8 mouse cellular contexts compared by ENCODE assay signal in the genomic region with DNA sequence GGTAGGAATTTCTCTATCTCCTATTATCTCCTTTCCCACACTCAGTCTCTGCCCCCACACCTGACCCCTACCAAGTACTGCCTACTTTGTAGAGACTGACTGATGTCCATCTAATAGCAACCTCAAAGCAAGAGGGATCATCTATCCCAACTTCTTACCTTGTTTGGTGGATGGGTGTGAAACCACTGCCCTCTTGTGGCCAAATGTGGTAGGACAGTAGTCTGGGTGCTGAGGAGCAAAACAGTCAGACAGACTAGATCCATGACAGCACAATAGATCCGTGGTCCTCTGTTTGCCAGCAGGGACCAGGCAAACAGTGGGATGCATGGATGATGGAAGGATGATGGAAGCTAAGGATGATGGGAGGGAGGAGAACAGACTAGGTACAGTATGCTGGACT. TPM values are rescaled to one million over a fixed set of nuclear protein-coding genes. Genes with fewer than 3 reads are reported as not detected.
DNase-seq lines count a peak whose midpoint lies in the region; ATAC-seq and TF ChIP-seq lines count a peak whose summit lies in the region.

No protein-coding gene starts in this region.

- peak; percentile 94 for TF ChIP-seq CTCF in E14TG2a.4 (conservative IDR thresholded peaks at IDR 0.05; ENCODE audit: low read length)
- TF ChIP-seq CTCF in forebrain, postnatal 0 days (IDR thresholded peaks at IDR 0.05; ENCODE audit: low read depth): peak; percentile 100
- peak; percentile 65; the same call in 1 of the 2 replicates for TF ChIP-seq CTCF in spleen, adult 2 months (IDR thresholded peaks at IDR 0.05; ENCODE audit: extremely low read depth, insufficient read depth, insufficient read length, insufficient replicate concordance)

- WGBS in forebrain, postnatal 0 days: 0% methylated on average over 1 of the region's 1 CpGs
- 7% methylated on average over 1 of the region's 1 CpGs for WGBS in midbrain, embryonic 12.5 days
- 14% methylated on average over 1 of the region's 1 CpGs for WGBS in spleen, adult 2 months

- intact Hi-C loops in gastrocnemius, postnatal 14 days (cut with DNase I; ENCODE audit: low total_unique reads): no loop called here

- H3K4me1 ChIP-seq in E14TG2a.4 (replicated peaks; ENCODE audit: low read depth, low read length): peaks cover 35% of the 10 kb centered on the region
- H3K4me1 ChIP-seq in forebrain, postnatal 0 days (ENCODE audit: insufficient read depth): no peaks in the 10 kb centered on the region
- no peaks in the 10 kb centered on the region for H3K4me1 ChIP-seq in midbrain, embryonic 12.5 days
- peaks cover 21% of the 10 kb centered on the region; the same call in 1 of the 2 replicates for H3K4me1 ChIP-seq in spleen, adult 2 months (ENCODE audit: control insufficient read depth, insufficient read depth, insufficient read length)

- no peak overlapping the region for H3K4me3 ChIP-seq in E14TG2a.4 (replicated peaks; ENCODE audit: low read length)
- H3K4me3 ChIP-seq in forebrain, postnatal 0 days (ENCODE audit: low read depth, low read length): no peak overlapping the region
- no peak overlapping the region for H3K4me3 ChIP-seq in midbrain, embryonic 12.5 days
- no peak overlapping the region for H3K4me3 ChIP-seq in spleen, adult 2 months (ENCODE audit: extremely low read depth, insufficient read depth, insufficient read length)

- H3K4me2 ChIP-seq in forebrain, postnatal 0 days (ENCODE audit: low read depth): no peak overlapping the region
- no peak overlapping the region for H3K4me2 ChIP-seq in midbrain, embryonic 12.5 days (replicated peaks)

- H3K27ac ChIP-seq in forebrain, postnatal 0 days (ENCODE audit: low read depth, low read length): no peak overlapping the region
- no peak overlapping the region for H3K27ac ChIP-seq in midbrain, embryonic 12.5 days (replicated peaks)
- no peak overlapping the region for H3K27ac ChIP-seq in spleen, adult 2 months (ENCODE audit: insufficient read depth, low read length)

- peak; percentile 78 for ATAC-seq in forebrain, postnatal 0 days
- peak; percentile 23; the same call in 1 of the 2 replicates for ATAC-seq in midbrain, embryonic 12.5 days (ENCODE audit: low FRiP score, low read depth)

- TF ChIP-seq POLR2A in spleen, adult 2 months (IDR thresholded peaks at IDR 0.05; ENCODE audit: low read depth, low read length): no peak

- DNase-seq in gastrocnemius, adult 18-20 months (ENCODE audit: low spot score): peak; percentile 56
- no peak for DNase-seq in gastrocnemius, postnatal 14 days
- peak; percentile 84 for DNase-seq in c-Kit-positive CD71-positive TER-119-positive erythroid progenitor cells, embryonic 14.5 days (ENCODE audit: low spot score)
- DNase-seq in forebrain, postnatal 0 days: peak; percentile 89
- DNase-seq in layer of hippocampus, postnatal 10 days (ENCODE audit: low spot score in 2 of 2): peak; percentile 81
- peak; percentile 62 to 63 for DNase-seq in spleen, adult 2 months (ENCODE audit: low read depth in 1 of 2, low spot score in 2 of 2)

- peaks cover 5% of the 10 kb centered on the region for H3K27me3 ChIP-seq in E14TG2a.4 (ENCODE audit: insufficient read depth, low read length)
- no peaks in the 10 kb centered on the region for H3K27me3 ChIP-seq in forebrain, postnatal 0 days (ENCODE audit: insufficient read depth, low read length)
- peaks cover 7% of the 10 kb centered on the region; the same call in 1 of the 2 replicates for H3K27me3 ChIP-seq in midbrain, embryonic 12.5 days
- no peaks in the 10 kb centered on the region for H3K27me3 ChIP-seq in spleen, adult 2 months (ENCODE audit: control insufficient read depth, insufficient read depth, low read length)

- H3K36me3 ChIP-seq in E14TG2a.4 (ENCODE audit: insufficient read depth, low read length): no peaks in the 10 kb centered on the region
- H3K36me3 ChIP-seq in forebrain, postnatal 0 days (ENCODE audit: insufficient read depth): no peaks in the 10 kb centered on the region
- no peaks in the 10 kb centered on the region for H3K36me3 ChIP-seq in midbrain, embryonic 12.5 days
- H3K36me3 ChIP-seq in spleen, adult 2 months (ENCODE audit: control insufficient read depth, insufficient read depth, low read length): peaks cover 7% of the 10 kb centered on the region

- no peak overlapping the region for H3K9ac ChIP-seq in forebrain, postnatal 0 days
- no peak overlapping the region for H3K9ac ChIP-seq in midbrain, embryonic 12.5 days (replicated peaks)

- H3K9me3 ChIP-seq in E14TG2a.4 (ENCODE audit: low read length): no peaks in the 10 kb centered on the region
- H3K9me3 ChIP-seq in forebrain, postnatal 0 days (ENCODE audit: low read length): no peaks in the 10 kb centered on the region
- no peaks in the 10 kb centered on the region for H3K9me3 ChIP-seq in midbrain, embryonic 12.5 days

RNA-seq across cellular contexts. Expression of a gene that starts 4.0 kb away (rescaled TPM):
- under 1 TPM; 0.07 to 0.14 TPM for total RNA-seq in gastrocnemius, adult 18-20 months (2021)
- under 1 TPM; 0.18 to 0.41 TPM for total RNA-seq in gastrocnemius, postnatal 14 days (2021)
- total RNA-seq in forebrain, postnatal 0 days (2014; rRNA removed): 0.10 and 0.31 TPM in 2 replicates
- 0.12 and 0.15 TPM in 2 replicates for polyA plus RNA-seq in forebrain, postnatal 0 days (2015; fragmentation: Nextera tagmentation; extraction: Ambion mirVana)
- total RNA-seq in layer of hippocampus, postnatal 10 days (2021): under 1 TPM; 0.11 to 0.14 TPM
- polyA plus RNA-seq in midbrain, embryonic 12.5 days (2016; fragmentation: Nextera tagmentation; extraction: Ambion mirVana): 0.58 and 1.1 TPM in 2 replicates
- 33.4 and 39.4 TPM in 2 replicates for polyA plus RNA-seq in spleen, adult 2 months (2012; rRNA removed)

RNA-seq across cellular contexts. Expression of a gene that starts 10.1 kb away (rescaled TPM):
- 10 to 100 TPM; 17.4 to 22.5 TPM for total RNA-seq in gastrocnemius, adult 18-20 months (2021)
- total RNA-seq in gastrocnemius, postnatal 14 days (2021): 10 to 100 TPM; 25.1 to 26.8 TPM
- 315 and 344 TPM in 2 replicates for total RNA-seq in forebrain, postnatal 0 days (2014; rRNA removed)
- polyA plus RNA-seq in forebrain, postnatal 0 days (2015; fragmentation: Nextera tagmentation; extraction: Ambion mirVana): 428 and 457 TPM in 2 replicates
- 100 to 1,000 TPM; 393 to 420 TPM for total RNA-seq in layer of hippocampus, postnatal 10 days (2021)
- 129 and 143 TPM in 2 replicates for polyA plus RNA-seq in midbrain, embryonic 12.5 days (2016; fragmentation: Nextera tagmentation; extraction: Ambion mirVana)
- 39.9 and 50.9 TPM in 2 replicates for polyA plus RNA-seq in spleen, adult 2 months (2012; rRNA removed)

RNA-seq across cellular contexts. Expression of a gene that starts 31.0 kb away (rescaled TPM):
- under 1 TPM; 0.46 to 0.55 TPM for total RNA-seq in gastrocnemius, adult 18-20 months (2021)
- total RNA-seq in gastrocnemius, postnatal 14 days (2021): 1 to 10 TPM in 1 of 2 experiments, under 1 TPM in 1; 0.78 to 2.5 TPM
- total RNA-seq in forebrain, postnatal 0 days (2014; rRNA removed): 5.9 and 11.2 TPM in 2 replicates
- polyA plus RNA-seq in forebrain, postnatal 0 days (2015; fragmentation: Nextera tagmentation; extraction: Ambion mirVana): 5.3 and 7.6 TPM in 2 replicates
- total RNA-seq in layer of hippocampus, postnatal 10 days (2021): 100 to 1,000 TPM; 120 to 129 TPM
- polyA plus RNA-seq in midbrain, embryonic 12.5 days (2016; fragmentation: Nextera tagmentation; extraction: Ambion mirVana): not detected in 2 replicates
- polyA plus RNA-seq in spleen, adult 2 months (2012; rRNA removed): 0.16 and 0.20 TPM in 2 replicates

RNA-seq across cellular contexts. Expression of a gene that starts 31.4 kb away (rescaled TPM):
- total RNA-seq in gastrocnemius, adult 18-20 months (2021): under 1 TPM; 0.11 to 0.57 TPM
- 1 to 10 TPM in 1 of 2 experiments, under 1 TPM in 1; 0.88 to 1.1 TPM for total RNA-seq in gastrocnemius, postnatal 14 days (2021)
- total RNA-seq in forebrain, postnatal 0 days (2014; rRNA removed): 1.8 and 2.8 TPM in 2 replicates
- polyA plus RNA-seq in forebrain, postnatal 0 days (2015; fragmentation: Nextera tagmentation; extraction: Ambion mirVana): 1.1 and 1.6 TPM in 2 replicates
- 1 to 10 TPM; 1.4 to 1.8 TPM for total RNA-seq in layer of hippocampus, postnatal 10 days (2021)
- polyA plus RNA-seq in midbrain, embryonic 12.5 days (2016; fragmentation: Nextera tagmentation; extraction: Ambion mirVana): 0.27 and 0.66 TPM in 2 replicates
- polyA plus RNA-seq in spleen, adult 2 months (2012; rRNA removed): 0.21 and 0.47 TPM in 2 replicates

Comparison
In these comparisons a context has a peak if more than half of its experiments do, and no peak if none do; other contexts are left out.
1. RNA of a gene that starts 10.1 kb away (total RNA-seq): 393 to 420 TPM in layer of hippocampus, postnatal 10 days and 315 to 344 TPM in forebrain, postnatal 0 days; 25.1 to 26.8 TPM in gastrocnemius, postnatal 14 days and 17.4 to 22.5 TPM in gastrocnemius, adult 18-20 months; every median in the first group is over 10 times any median in the second.
2. Peak in every context shown above with its lines, with median percentiles within 50 percentile points of each other: CTCF ChIP-seq.